Mouse (Mus musculus) frontal cortex, postnatal 14 days (tissue): ENCODE data around the gene Colca2.

Source experiments
- DNase-seq, 2 experiments: peaks; one replicate each; pipeline ENCODE4 v3.0.0; 2022; ENCODE audit warnings: low spot score in 2 of 2

The Colca2 gene

GRCm38 (mm10) chr9:51278500-51279381 lies at the start of gene Colca2:
Gene Colca2 (minus strand): TSS chr9:51278569.
- DNase-seq: peak; percentile 44 to 54

DNA sequence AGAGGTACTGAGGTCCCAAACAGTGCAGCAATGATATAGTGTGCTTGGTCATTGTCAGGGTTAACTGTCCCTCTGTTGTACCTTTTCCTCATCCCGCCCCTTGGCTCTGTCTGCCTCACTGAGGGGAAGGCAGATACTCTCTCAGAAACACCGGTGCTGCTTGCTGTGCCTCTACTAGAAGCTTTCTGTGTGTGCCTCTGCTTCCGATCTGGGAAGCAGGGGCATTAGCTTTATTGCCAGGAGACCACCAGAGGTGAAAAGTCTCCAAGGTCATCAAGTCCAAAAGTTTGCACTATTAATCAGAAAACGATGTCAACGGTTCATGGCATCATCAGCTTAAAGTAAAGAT lies 49.2 kb upstream of the Colca2 start:
- no peak for DNase-seq

DNA sequence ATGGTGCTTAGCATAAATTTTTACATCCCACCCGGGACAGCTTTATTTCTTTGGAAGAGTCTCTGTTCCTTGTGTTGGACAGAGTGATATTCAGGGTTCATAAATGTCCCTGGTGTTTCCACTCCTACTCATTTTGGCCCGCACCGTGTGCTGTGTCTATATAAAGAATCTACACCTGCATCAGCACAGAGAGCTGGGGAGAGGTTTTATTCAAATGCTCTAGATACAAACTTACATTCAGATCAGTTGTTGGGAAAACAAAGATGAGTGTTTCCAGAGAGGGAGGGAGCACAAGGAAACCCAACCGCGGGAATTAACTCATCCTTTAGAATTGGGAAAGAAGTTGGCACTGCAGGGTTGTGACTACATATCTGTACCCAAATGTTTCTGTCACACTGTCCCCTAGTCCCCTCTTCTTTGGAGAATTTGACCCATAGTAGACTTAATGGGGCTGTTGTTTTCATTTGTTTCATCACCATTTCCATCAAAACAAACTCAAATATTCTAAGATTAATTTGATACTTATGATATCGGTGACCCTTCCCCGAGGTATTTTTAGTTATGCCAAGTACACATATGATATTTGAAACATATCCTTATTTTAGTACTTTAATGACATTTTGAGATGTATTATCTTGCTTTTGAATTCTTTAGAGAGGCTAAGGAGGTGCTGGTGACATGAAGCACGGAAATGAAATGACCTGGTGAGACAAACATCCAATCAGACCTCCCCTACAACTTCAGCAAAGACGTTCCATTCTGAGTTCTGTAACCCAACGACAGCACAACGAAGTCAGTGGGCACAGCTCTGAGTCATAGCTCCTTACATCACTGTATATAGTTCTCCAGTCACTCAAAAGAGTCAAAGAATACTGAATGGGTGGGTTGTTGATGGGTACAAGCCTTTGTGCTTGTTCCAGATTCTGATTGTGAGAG lies 48.5 kb upstream of the Colca2 start:
- DNase-seq: no peak

DNA sequence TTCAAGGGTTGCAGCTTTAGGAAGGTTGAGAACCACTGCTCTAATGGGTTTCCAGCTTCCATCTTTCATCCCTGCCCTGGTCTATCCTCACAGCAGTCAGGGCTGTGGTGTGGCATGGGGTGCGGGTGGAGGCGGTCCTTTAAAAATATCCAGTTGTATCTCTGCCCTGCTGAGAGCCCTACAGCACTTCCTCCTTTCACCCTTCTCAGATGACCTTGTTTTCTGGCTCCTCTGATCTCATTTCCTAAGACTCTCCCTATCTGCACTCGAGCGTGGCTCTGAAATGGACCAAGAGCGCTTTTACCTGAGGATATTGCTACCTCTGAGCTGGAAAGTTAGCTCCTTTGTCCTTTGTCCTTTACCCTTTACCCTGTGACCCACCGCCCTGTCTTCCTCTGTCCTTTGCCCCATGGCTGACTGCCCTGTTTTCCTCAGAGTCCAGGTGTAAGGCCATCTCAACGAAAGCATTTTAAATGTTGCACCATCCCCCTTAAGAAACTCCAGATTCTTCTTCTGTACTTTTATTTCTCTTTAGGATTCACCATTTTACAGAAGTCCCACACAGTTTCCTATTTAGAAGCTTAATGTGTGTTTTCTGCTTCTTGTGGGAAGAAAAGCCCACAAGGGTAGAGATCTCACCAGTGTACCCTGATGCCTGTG lies 46.2 kb upstream of the Colca2 start:
- DNase-seq: no peak

DNA sequence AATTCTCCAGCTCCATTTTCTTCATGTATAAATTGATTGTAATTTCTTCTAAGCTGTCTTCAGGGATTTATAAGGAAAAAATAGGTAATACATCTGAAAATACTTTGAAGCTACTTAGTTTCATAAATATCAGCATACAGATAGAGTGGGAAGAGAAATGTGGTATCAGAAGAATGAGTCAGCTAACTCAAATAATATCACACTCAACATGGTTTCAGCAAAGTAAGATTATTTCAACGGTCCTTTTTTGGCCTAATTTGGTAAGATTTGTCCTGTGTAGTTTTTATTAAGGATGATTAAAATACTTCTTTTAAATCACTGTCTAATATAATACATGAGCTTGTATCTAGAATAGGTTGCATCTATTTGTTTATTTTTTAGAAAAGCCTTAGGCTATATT lies 41.7 kb upstream of the Colca2 start:
- no peak for DNase-seq

DNA sequence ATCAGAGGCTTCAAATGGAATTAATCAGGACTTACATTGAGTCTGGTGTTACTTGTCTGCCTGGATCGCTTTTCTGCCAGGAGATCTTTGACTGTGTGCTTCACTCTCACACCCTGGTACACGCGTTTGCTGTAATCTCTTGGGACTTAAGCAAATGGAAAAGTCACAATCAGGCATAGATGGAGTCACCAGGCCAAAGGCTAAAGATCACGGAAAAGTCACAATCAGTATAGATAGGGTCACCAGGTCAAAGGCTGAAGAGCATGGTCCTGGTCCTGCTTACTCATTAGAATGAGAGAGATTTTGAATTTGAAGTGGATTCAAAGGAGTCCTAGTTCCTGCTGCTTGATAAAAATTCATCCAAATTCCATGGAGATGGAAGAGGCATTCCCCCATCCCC lies 39.9 kb upstream of the Colca2 start:
- DNase-seq: no peak

- no peak for DNase-seq
These were observed 39.0 kb upstream of the Colca2 start for GRCm38 (mm10) chr9:51317322-51317721.

DNA sequence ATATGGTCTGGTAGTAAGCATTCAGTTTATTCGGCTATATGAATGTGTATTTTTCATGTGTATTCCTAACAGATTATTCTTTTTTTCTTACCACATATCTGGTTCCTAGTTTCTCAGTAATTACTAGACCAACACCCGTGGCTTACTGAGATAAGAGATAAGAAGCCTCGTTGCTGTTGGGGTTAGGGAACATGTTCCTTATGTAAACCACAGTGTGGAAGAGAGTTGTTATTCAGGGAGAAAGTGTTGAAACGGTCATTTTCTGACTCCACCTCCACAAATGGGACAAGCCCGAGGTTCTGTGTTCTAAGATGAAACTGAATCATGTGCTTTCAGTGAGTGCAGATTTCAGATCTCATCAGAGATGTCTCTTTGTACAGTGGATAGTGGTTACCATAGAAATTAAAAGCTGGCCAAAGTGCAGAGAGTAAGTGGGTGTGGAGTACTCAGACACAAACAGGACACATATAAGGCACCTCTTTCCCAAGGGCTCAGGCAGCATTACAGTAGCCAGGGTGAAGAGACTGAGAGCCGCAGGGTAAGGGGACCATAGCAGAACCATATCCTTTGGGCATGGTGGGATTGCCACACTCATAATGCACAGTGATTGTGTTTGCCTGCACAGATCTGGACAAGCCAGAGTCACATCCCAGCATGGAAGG lies 37.2 kb upstream of the Colca2 start:
- no peak for DNase-seq

- no peak for DNase-seq
These were observed 34.4 kb upstream of the Colca2 start for GRCm38 (mm10) chr9:51312554-51313317.

DNA sequence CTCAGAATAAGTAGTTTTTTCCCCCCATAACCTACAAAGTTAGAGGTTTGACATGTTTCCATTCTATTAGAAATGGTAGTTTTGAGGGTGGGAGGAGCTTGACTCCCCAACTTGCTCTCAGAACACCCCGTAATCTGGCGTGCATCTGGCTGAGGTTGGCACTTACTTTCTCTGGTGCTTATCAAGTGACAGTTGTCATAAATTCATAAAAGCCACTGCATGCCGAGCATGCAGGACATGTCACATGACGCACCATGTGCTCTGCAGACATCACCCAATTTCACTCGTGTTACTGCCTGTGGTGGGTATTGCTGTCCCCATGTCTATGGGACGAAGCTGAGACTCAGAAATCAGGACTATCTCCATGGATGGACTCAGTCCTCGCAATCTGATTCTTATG lies 32.1 kb upstream of the Colca2 start:
- DNase-seq: no peak

- DNase-seq: no peak
These were observed 28.0 kb upstream of the Colca2 start for GRCm38 (mm10) chr9:51306351-51306750.

DNA sequence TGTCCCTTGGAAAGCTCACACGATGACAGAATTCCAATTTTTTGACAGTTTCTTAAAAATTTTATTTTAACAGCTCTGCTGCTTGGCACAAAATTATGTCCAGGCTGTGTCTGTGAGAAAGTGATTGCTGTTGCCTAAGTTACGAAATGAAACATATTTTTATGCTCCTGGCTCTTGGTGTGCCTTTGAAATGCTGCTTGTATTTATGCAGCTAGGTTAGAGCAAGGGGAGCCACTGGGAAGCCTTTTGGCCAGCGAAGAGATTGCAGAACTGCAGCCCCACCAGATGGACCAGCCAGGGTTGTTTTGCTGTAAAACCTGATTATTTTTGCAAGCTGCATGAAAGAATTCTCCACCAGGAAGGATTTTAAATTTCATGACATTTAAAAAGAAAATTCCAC lies 26.8 kb upstream of the Colca2 start:
- DNase-seq: peak; percentile 16 to 25

GRCm38 (mm10) chr9:51303980-51304379 lies 25.6 kb upstream of the Colca2 start:
- DNase-seq: no peak

- DNase-seq: no peak
These were observed 15.2 kb upstream of the Colca2 start for GRCm38 (mm10) chr9:51293541-51293940.

DNA sequence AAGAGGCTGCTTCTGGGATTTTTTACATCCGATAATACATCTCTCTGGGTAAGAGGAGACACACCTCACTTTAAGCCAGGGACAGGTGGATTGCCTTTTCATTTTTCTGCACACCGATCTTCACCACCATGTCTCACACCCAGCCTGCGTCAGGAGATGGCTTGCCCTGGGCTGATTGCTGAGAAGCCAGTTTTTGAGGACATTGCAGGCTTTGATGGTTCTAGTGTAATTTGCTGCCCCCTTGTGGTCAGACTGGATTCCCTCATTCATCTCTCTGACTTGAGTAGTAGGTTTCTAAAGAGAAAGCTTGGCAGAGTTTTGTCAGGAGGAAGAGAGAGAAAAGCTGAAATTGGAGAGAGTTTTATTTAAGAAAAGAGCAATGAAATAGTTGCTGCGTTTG lies 14.3 kb upstream of the Colca2 start:
- DNase-seq: peak; percentile 55 to 74

DNA sequence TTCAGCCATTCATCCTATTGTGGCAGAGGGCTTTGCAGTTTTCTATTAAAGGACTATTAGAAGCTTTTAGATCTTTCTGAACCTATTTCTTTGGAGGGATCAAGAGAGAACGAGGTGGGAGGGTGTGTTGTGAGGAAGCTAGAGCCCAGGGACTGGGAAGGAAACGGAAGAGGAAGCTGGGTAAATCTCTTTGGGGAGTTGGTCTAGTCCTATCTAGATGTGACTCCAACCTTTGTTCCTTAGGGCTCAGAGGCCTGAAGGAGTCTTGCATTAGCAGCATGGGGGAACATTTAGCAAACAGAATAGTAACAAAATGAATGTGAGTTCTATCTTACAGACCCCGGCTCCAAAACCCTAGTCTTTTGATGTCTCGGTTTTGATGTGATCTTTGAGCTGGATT lies 12.6 kb upstream of the Colca2 start:
- DNase-seq: no peak

- DNase-seq: no peak
These were observed 7.7 kb upstream of the Colca2 start for GRCm38 (mm10) chr9:51286079-51286478.

- no peak for DNase-seq
These were observed 403 bp downstream of the Colca2 start for GRCm38 (mm10) chr9:51277834-51278498.

DNA sequence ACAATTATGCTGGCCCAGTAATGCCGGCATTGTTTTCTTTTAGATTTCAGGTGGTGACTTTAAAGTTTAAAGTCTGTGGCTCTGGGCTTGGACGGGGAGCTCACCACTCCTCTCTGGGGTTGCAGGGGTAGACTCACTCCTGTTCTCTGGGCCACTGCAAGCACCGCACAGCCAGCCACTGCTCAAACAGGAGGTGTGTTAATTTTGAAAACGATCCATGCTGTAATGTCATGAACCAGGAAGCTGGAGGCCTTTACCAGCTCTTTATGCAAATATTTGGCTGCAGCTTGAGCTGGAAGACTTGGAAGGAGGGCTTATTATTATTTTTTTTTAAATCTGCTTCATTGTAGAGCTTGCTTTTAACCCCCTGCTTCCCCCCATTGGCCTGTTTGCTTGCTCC lies 3.7 kb downstream of the Colca2 start:
- no peak for DNase-seq

- DNase-seq: no peak
These were observed 4.7 kb downstream of the Colca2 start for GRCm38 (mm10) chr9:51273581-51274154.
